Mouse (Mus musculus) myocyte (in vitro differentiated cells): ENCODE measurements at regions not wholly inside any gene's neighbourhood (a gene's known extent, or its start where the extent isn't known, plus 50 kb on each side); places are given as distances from the start of the nearest gene placed in this dataset.

Experiments used
- CEBPB ChIP-seq: IDR thresholded peaks from 2 replicates; pipeline ENCODE4 v1.6.1; 2011; ENCODE audit warnings: mild to moderate bottlenecking, moderate library complexity; ENCODE audit not compliant: poor library complexity, insufficient read depth, severe bottlenecking
- MAX ChIP-seq: IDR thresholded peaks from one replicate; pipeline ENCODE4 v1.6.1; 2011; ENCODE audit warnings: low read depth, mild to moderate bottlenecking, control low read depth
- MYOD1 ChIP-seq, 3 experiments: IDR thresholded peaks; one replicate each; pipeline ENCODE4 v1.6.1; 2011; ENCODE audit warnings: control low read depth in 2 of 3, low read depth in 2 of 3, mild to moderate bottlenecking in 2 of 3, moderate library complexity in 1 of 3; ENCODE audit not compliant: insufficient read length in 2 of 3, control insufficient read depth in 1 of 3
- MYOG ChIP-seq, 3 experiments: IDR thresholded peaks; one replicate each; pipeline ENCODE4 v1.6.1; 2011; ENCODE audit warnings: control low read depth in 2 of 3, low read depth in 2 of 3, mild to moderate bottlenecking in 2 of 3; ENCODE audit not compliant: insufficient read length in 2 of 3, control insufficient read depth in 1 of 3, insufficient read depth in 1 of 3
- POLR2A ChIP-seq: IDR thresholded peaks from one replicate; pipeline ENCODE4 v1.6.1; 2011; ENCODE audit warnings: low read depth, mild to moderate bottlenecking, control low read depth, moderate library complexity; ENCODE audit not compliant: insufficient read length
- REST ChIP-seq: IDR thresholded peaks from one replicate; pipeline ENCODE4 v1.6.1; 2011; ENCODE audit warnings: mild to moderate bottlenecking, control low read depth, moderate library complexity; ENCODE audit not compliant: insufficient read depth, insufficient read length
- TCF12 ChIP-seq: IDR thresholded peaks from one replicate; pipeline ENCODE4 v1.6.1; 2011; ENCODE audit warnings: mild to moderate bottlenecking, control low read depth; ENCODE audit not compliant: poor library complexity, insufficient read depth, severe bottlenecking
- TCF3 ChIP-seq: IDR thresholded peaks from one replicate; pipeline ENCODE4 v1.6.1; 2011; ENCODE audit warnings: low read depth, control low read depth; ENCODE audit not compliant: insufficient read length
- USF1 ChIP-seq: IDR thresholded peaks from one replicate; pipeline ENCODE4 v1.6.1; 2011; ENCODE audit warnings: low read depth, mild to moderate bottlenecking, control low read depth, moderate library complexity

- TF ChIP-seq POLR2A = no peak
- TF ChIP-seq MAX = no peak
- TF ChIP-seq REST = no peak
- TF ChIP-seq MYOD1 (IDR thresholded peaks at IDR 0.05; ENCODE audit: control insufficient read depth in 1 of 3, insufficient read length in 2 of 3, low read depth in 2 of 3) = no peak
- no peak for TF ChIP-seq MYOG (IDR thresholded peaks at IDR 0.05; ENCODE audit: control insufficient read depth in 1 of 3, insufficient read depth in 1 of 3, insufficient read length in 2 of 3, low read depth in 2 of 3)
- no peak for TF ChIP-seq USF1
- TF ChIP-seq CEBPB = no peak
- TF ChIP-seq TCF3 = no peak
- no peak for TF ChIP-seq TCF12
These were observed 430.1 kb downstream of the Cypt12 start for GRCm38 (mm10) chr3:18378014-18379005.
